Mouse (Mus musculus): ENCODE results near the gene Tgfbr3l. TPM values are rescaled to one million over a fixed set of nuclear protein-coding genes. Genes with fewer than 3 reads are reported as not detected.

Tgfbr3l gene
- polyA plus RNA-seq, 1 experiment from 2014 or later, result 2.3 TPM

GRCm38 (mm10) chr8:4230612-4231351, 17.2 kb upstream of the Tgfbr3l start:
- Histone ChIP-seq H3K9me3 (ENCODE audit: low read length) (no peaks in the 10 kb centered on the region), H3K36me3 (replicated peaks; ENCODE audit: insufficient read depth, low read length) (no peaks in the 10 kb centered on the region), H3K4me2 (ENCODE audit: low read depth, low read length) (no peak overlapping the region), H3K27me3 (ENCODE audit: insufficient read depth, low read length) (peaks cover 17% of the 10 kb centered on the region), H3K27ac (ENCODE audit: low read depth) (no peak overlapping the region), H3K4me3 (ENCODE audit: low read depth, low read length) (no peak overlapping the region), H3K4me1 (ENCODE audit: insufficient read depth) (peaks cover 4% of the 10 kb centered on the region; the same call in 1 of the 2 replicates), H3K9ac (replicated peaks) (no peak overlapping the region)
- DNase-seq (no peak), ATAC-seq (no peak)
- TF ChIP-seq EP300 (IDR thresholded peaks at IDR 0.05; ENCODE audit: low read depth), result no peak
- TF ChIP-seq CTCF (IDR thresholded peaks at IDR 0.05; ENCODE audit: low read depth), result no peak
- WGBS (ENCODE audit: insufficient replicate concordance), result 60% methylated on average over 10 of the region's 10 CpGs

- TF ChIP-seq CTCF (IDR thresholded peaks at IDR 0.05; ENCODE audit: low read depth) (no peak), EP300 (IDR thresholded peaks at IDR 0.05; ENCODE audit: low read depth) (no peak)
- peak overlapping the region; percentile 93 for H3K4me3 ChIP-seq (ENCODE audit: low read depth, low read length)
- peak overlapping the region; percentile 91 for H3K27ac ChIP-seq (ENCODE audit: low read depth)
- 13% methylated on average over 15 of the region's 15 CpGs for WGBS (ENCODE audit: insufficient replicate concordance)
- no peaks in the 10 kb centered on the region for H3K9me3 ChIP-seq (ENCODE audit: low read length)
- ATAC-seq, result no peak; the same call in 1 of the 2 replicates
- H3K4me2 ChIP-seq (ENCODE audit: low read depth, low read length), result peak overlapping the region; percentile 76
- DNase-seq, result no peak
- peaks cover 24% of the 10 kb centered on the region for H3K4me1 ChIP-seq (ENCODE audit: insufficient read depth)
- H3K36me3 ChIP-seq (replicated peaks; ENCODE audit: insufficient read depth, low read length), result peaks cover 11% of the 10 kb centered on the region; the same call in 1 of the 2 replicates
- 0 out of 2 replicates have a peak, but pooled peaks cover 3% of the 10 kb centered on the region for H3K27me3 ChIP-seq (ENCODE audit: insufficient read depth, low read length)
- peak overlapping the region; percentile 71 for H3K9ac ChIP-seq (replicated peaks)
These were observed 10.1 kb upstream of the Tgfbr3l start for GRCm38 (mm10) chr8:4237814-4238433.

- H3K27ac ChIP-seq (ENCODE audit: low read depth), result peak within 1 kb of the TSS; percentile 91
- H3K9me3 ChIP-seq (ENCODE audit: low read length), result no peaks in the 10 kb centered on the region
- H3K4me2 ChIP-seq (ENCODE audit: low read depth, low read length), result peak within 1 kb of the TSS; percentile 76
- ATAC-seq, result peak; percentile 93
- peak within 1 kb of the TSS; percentile 71 for H3K9ac ChIP-seq (replicated peaks)
- H3K4me1 ChIP-seq (ENCODE audit: insufficient read depth), result peaks cover 24% of the 10 kb centered on the region
- peak; percentile 73 for TF ChIP-seq CTCF (IDR thresholded peaks at IDR 0.05; ENCODE audit: low read depth)
- no peak for TF ChIP-seq EP300 (IDR thresholded peaks at IDR 0.05; ENCODE audit: low read depth)
- H3K27me3 ChIP-seq (ENCODE audit: insufficient read depth, low read length), result 0 out of 2 replicates have a peak, but pooled peaks cover 3% of the 10 kb centered on the region
- under 1% methylated on average over 68 of the region's 71 CpGs for WGBS (ENCODE audit: insufficient replicate concordance)
- H3K4me3 ChIP-seq (ENCODE audit: low read depth, low read length), result peak within 1 kb of the TSS; percentile 93
- peak; percentile 99 for DNase-seq
- peaks cover 18% of the 10 kb centered on the region for H3K36me3 ChIP-seq (replicated peaks; ENCODE audit: insufficient read depth, low read length)
These were observed 9.4 kb upstream of the Tgfbr3l start, which contains the start of the genes Map2k7 and Gm49320 for GRCm38 (mm10) chr8:4238434-4239192. Map2k7 (plus strand) TSS chr8:4238740. Gm49320 (plus strand) TSS chr8:4238865.

GRCm38 (mm10) chr8:4239193-4239890, 8.7 kb upstream of the Tgfbr3l start:
- WGBS (ENCODE audit: insufficient replicate concordance), result 6% methylated on average over 19 of the region's 19 CpGs
- H3K36me3 ChIP-seq (replicated peaks; ENCODE audit: insufficient read depth, low read length), result peaks cover 25% of the 10 kb centered on the region

GRCm38 (mm10) chr8:4245061-4245460, 3.0 kb upstream of the Tgfbr3l start:
- Histone ChIP-seq H3K9ac (replicated peaks) (no peak overlapping the region), H3K27me3 (ENCODE audit: insufficient read depth, low read length) (no peaks in the 10 kb centered on the region), H3K4me3 (ENCODE audit: low read depth, low read length) (no peak overlapping the region), H3K9me3 (ENCODE audit: low read length) (no peaks in the 10 kb centered on the region), H3K36me3 (replicated peaks; ENCODE audit: insufficient read depth, low read length) (peaks cover 54% of the 10 kb centered on the region), H3K4me2 (ENCODE audit: low read depth, low read length) (no peak overlapping the region), H3K4me1 (ENCODE audit: insufficient read depth) (peaks cover 6% of the 10 kb centered on the region), H3K27ac (ENCODE audit: low read depth) (no peak overlapping the region)
- WGBS (ENCODE audit: insufficient replicate concordance), result 91% methylated on average over 5 of the region's 5 CpGs
- ATAC-seq (no peak), DNase-seq (no peak)
- no peak for TF ChIP-seq EP300 (IDR thresholded peaks at IDR 0.05; ENCODE audit: low read depth)
- TF ChIP-seq CTCF (IDR thresholded peaks at IDR 0.05; ENCODE audit: low read depth), result no peak

More at GRCm38 (mm10) chr8:4239193-4239890, 8.7 kb upstream of the Tgfbr3l start:
- 0 out of 2 replicates have a peak, but pooled peaks cover 3% of the 10 kb centered on the region for H3K27me3 ChIP-seq (ENCODE audit: insufficient read depth, low read length)
- peaks cover 24% of the 10 kb centered on the region for H3K4me1 ChIP-seq (ENCODE audit: insufficient read depth)
- no peak for DNase-seq
- ATAC-seq, result peak; percentile 48
- H3K4me2 ChIP-seq (ENCODE audit: low read depth, low read length), result peak overlapping the region; percentile 76
- TF ChIP-seq CTCF (IDR thresholded peaks at IDR 0.05; ENCODE audit: low read depth), result no peak
- TF ChIP-seq EP300 (IDR thresholded peaks at IDR 0.05; ENCODE audit: low read depth), result no peak
- peak overlapping the region; percentile 91 for H3K27ac ChIP-seq (ENCODE audit: low read depth)
- H3K9me3 ChIP-seq (ENCODE audit: low read length), result no peaks in the 10 kb centered on the region
- peak overlapping the region; percentile 93 for H3K4me3 ChIP-seq (ENCODE audit: low read depth, low read length)
- H3K9ac ChIP-seq (replicated peaks), result peak overlapping the region; percentile 71

All from liver, postnatal 0 days (tissue).